Mouse (Mus musculus) ES-Bruce4 (cell line): Measurements from ENCODE around the gene Bckdk. TPM values are rescaled to one million over a fixed set of nuclear protein-coding genes. Genes with fewer than 3 reads are reported as not detected.

Source experiments
- H3K27ac ChIP-seq: 2 replicates; pipeline ENCODE4 v1.5.1; 2012; ENCODE audit warnings: low read length, inconsistent platforms; ENCODE audit not compliant: insufficient read depth
- H3K27me3 ChIP-seq: 2 replicates; pipeline ENCODE4 v1.6.1; 2012; ENCODE audit warnings: mild to moderate bottlenecking, low read length, inconsistent platforms; ENCODE audit not compliant: control insufficient read depth, poor library complexity, insufficient read depth, severe bottlenecking
- H3K36me3 ChIP-seq: 2 replicates; pipeline ENCODE4 v1.6.1; 2012; ENCODE audit warnings: inconsistent platforms, mild to moderate bottlenecking, low read length, moderate library complexity; ENCODE audit not compliant: control insufficient read depth, poor library complexity, insufficient read depth, severe bottlenecking
- H3K4me1 ChIP-seq: one replicate; pipeline ENCODE4 v1.8.1; 2011; ENCODE audit warnings: low read length; ENCODE audit not compliant: control insufficient read depth, insufficient read depth
- H3K4me3 ChIP-seq: 2 replicates; pipeline ENCODE4 v1.5.1; 2011; ENCODE audit warnings: low read depth, mild to moderate bottlenecking, low read length
- H3K9ac ChIP-seq: 2 replicates; pipeline ENCODE4 v1.6.1; 2012; ENCODE audit warnings: low read depth, mild to moderate bottlenecking, inconsistent platforms; ENCODE audit not compliant: poor library complexity, severe bottlenecking
- H3K9me3 ChIP-seq: replicated peaks from 2 replicates; pipeline ENCODE4 v1.6.1; 2012; ENCODE audit warnings: mild to moderate bottlenecking, low read length, inconsistent platforms; ENCODE audit not compliant: control insufficient read depth, poor library complexity, insufficient read depth, severe bottlenecking
- CTCF ChIP-seq: IDR thresholded peaks from one replicate; pipeline ENCODE4 v1.8.1; 2011; ENCODE audit warnings: low read depth, low read length
- EP300 ChIP-seq: IDR thresholded peaks from 2 replicates; pipeline ENCODE4 v1.6.1; 2011; ENCODE audit warnings: low read depth, low read length; ENCODE audit not compliant: insufficient read depth
- POLR2A ChIP-seq: IDR thresholded peaks from one replicate; pipeline ENCODE4 v1.8.1; 2011; ENCODE audit warnings: low read length; ENCODE audit not compliant: insufficient read depth
- polyA plus RNA-seq: library from polyadenylated mRNA; stranded (reverse); fragments of >200 nt; gene quantifications from 2 replicates; pipeline ENCODE4 v1.2.4, GENCODE M21; 2011; ENCODE audit warnings: low read depth; ENCODE audit not compliant: missing spikeins, insufficient read depth, insufficient read length

The Bckdk gene
- polyA plus RNA-seq, 1 experiment, result 77.3 TPM

GRCm38 (mm10) chr7:127870136-127870821, 33.6 kb upstream of the Bckdk start:
- no peaks in the 10 kb centered on the region for H3K27me3 ChIP-seq
- no peaks in the 10 kb centered on the region for H3K4me1 ChIP-seq
- TF ChIP-seq CTCF (peak; percentile 15), EP300 (no peak), POLR2A (no peak)
- no peak overlapping the region for H3K4me3 ChIP-seq
- no peak overlapping the region for H3K9ac ChIP-seq
- H3K36me3 ChIP-seq, result no peaks in the 10 kb centered on the region
- H3K27ac ChIP-seq, result no peak overlapping the region
- no peaks in the 10 kb centered on the region for H3K9me3 ChIP-seq

DNA sequence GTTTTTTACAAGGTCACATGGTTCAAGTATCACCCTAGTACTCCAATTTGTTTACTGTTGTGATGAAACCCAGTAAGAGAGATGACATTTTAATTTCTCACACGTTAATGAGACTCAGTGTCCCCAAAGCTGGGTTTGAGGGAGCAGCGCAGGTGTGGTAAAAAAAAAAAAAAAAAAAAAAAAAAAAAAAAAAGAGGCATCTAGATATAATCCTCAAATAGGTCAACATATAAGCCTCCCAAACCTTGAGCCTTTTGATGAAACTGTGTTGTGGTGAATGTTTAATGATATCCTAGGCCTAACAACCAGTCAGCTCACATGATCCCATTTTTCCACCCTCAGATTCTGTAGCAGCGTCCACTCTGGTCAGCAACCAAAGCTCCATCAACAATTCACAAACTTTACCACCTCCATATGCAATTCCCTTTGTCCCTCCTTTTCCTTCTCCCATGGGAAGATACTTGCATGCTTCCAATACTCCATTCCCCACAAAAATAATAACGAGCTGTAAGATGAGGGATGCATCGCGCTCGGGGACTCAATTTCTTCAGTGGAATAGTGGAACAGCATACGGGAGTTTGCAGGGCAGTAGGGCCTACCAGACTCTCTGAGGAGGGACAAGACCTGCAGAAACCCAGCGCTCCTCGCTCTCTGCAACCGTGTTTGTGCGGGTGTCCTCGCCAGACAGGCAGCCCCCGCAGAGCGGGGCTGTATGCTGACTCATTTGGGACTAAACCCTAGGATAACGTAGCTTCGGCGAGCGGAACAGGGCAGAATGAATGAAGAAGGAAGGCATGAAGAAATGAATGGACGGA, 28.9 kb upstream of the Bckdk start:
- Histone ChIP-seq H3K4me3 (peak overlapping the region; percentile 86), H3K36me3 (peaks cover 12% of the 10 kb centered on the region), H3K27me3 (no peaks in the 10 kb centered on the region), H3K27ac (peak overlapping the region; percentile 21), H3K9me3 (no peaks in the 10 kb centered on the region), H3K9ac (peak overlapping the region; percentile 95), H3K4me1 (no peaks in the 10 kb centered on the region)
- TF ChIP-seq POLR2A (no peak), CTCF (no peak), EP300 (no peak)

GRCm38 (mm10) chr7:127875627-127876001, 28.3 kb upstream of the Bckdk start:
- H3K9me3 ChIP-seq, result no peaks in the 10 kb centered on the region
- TF ChIP-seq EP300 (no peak), CTCF (no peak), POLR2A (no peak)
- no peaks in the 10 kb centered on the region for H3K4me1 ChIP-seq
- H3K9ac ChIP-seq, result peak overlapping the region; percentile 95
- no peaks in the 10 kb centered on the region for H3K27me3 ChIP-seq
- peaks cover 18% of the 10 kb centered on the region for H3K36me3 ChIP-seq
- peak overlapping the region; percentile 60 for H3K27ac ChIP-seq
- peak overlapping the region; percentile 86 for H3K4me3 ChIP-seq

- TF ChIP-seq EP300 (no peak), POLR2A (no peak), CTCF (no peak)
- H3K27me3 ChIP-seq, result no peaks in the 10 kb centered on the region
- H3K4me1 ChIP-seq, result no peaks in the 10 kb centered on the region
- H3K27ac ChIP-seq, result peak within 1 kb of the TSS; percentile 60
- H3K9me3 ChIP-seq, result no peaks in the 10 kb centered on the region
- H3K36me3 ChIP-seq, result peaks cover 23% of the 10 kb centered on the region
- H3K4me3 ChIP-seq, result peak within 1 kb of the TSS; percentile 86
- peak within 1 kb of the TSS; percentile 95 for H3K9ac ChIP-seq
These were observed 27.8 kb upstream of the Bckdk start, which contains the start of gene Zfp646 for GRCm38 (mm10) chr7:127876041-127876466. Zfp646 (plus strand) TSS chr7:127876221.

GRCm38 (mm10) chr7:127876467-127877348, 27.2 kb upstream of the Bckdk start, which contains the start of gene Zfp668:
Zfp668 (minus strand) TSS chr7:127876828.
- Histone ChIP-seq H3K27ac (peak within 1 kb of the TSS; percentile 60), H3K27me3 (no peaks in the 10 kb centered on the region), H3K36me3 (peaks cover 29% of the 10 kb centered on the region), H3K9ac (peak within 1 kb of the TSS; percentile 95), H3K9me3 (no peaks in the 10 kb centered on the region), H3K4me1 (no peaks in the 10 kb centered on the region), H3K4me3 (peak within 1 kb of the TSS; percentile 86)
- TF ChIP-seq POLR2A (peak; percentile 46), EP300 (no peak), CTCF (no peak)
